Mouse (Mus musculus) B cell, adult (primary cell): ENCODE results near the gene Mpv17l2. TPM values are rescaled to one million over a fixed set of nuclear protein-coding genes. Genes with fewer than 3 reads are reported as not detected.

Experiments used
- total RNA-seq: library from RNA; stranded (reverse); gene quantifications from 4 replicates; pipeline ENCODE4 v1.2.4, GENCODE M21; 2023; ENCODE audit not compliant: inconsistent age

The Mpv17l2 gene
- total RNA-seq: 23.5 to 28.2 TPM (median 25.8 TPM) in 4 replicates

DNA sequence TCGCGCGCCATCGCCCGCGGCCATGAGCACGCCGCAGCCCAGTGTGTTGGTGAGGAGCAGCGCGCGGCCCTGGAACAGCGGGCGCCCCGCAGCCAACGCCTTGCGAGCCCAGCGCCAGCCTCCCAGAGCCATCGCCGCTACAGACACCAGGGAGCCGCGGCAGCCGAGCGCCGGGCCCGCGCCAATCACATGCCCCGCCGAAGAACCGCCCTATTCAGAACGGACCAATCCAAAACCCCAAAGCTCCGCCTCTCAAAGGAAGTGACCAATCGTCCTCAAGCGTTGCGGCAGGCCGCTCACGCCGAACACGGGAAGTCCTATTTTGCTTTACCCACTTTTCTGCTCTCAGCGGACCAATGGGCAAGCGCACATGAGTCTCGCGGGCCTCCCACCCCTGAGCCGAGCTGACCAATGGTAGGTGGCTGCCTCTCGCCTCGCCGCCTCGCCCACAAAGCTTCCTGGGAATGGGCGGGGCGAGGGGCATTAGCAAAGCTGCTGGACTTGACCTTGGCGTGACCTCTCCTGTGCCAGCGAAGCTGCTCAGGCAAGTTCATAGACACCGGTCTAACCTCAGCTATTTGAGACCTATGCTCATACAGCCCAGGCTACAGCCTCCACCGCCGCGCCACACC lies at the start of gene Mpv17l2:
Mpv17l2 (minus strand) TSS at position 172 of the 632 bp plus-strand sequence.

DNA sequence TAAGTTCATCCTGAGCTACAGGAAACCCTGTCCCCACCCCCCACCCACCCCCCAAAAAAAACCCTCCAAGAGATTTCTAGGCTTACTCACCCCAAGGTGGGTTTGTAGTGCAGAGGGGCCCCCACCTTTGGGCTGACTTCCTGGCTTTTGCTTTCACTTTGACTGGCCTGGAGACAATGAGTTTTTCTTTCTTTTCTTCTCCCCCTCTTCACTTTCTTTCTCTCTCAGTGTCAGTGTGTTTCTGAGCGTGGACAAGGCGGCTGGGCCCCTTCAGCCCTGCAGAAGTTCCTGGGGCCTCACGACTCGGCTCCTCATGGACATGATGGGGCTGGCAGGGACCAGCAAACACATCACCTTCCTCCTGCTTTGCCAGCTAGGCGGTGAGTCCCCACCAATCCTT lies 47.5 kb upstream of the Mpv17l2 start, which contains the start of gene Il12rb1:
Il12rb1 (plus strand) TSS at position 211 of the 400 bp plus-strand sequence.

DNA sequence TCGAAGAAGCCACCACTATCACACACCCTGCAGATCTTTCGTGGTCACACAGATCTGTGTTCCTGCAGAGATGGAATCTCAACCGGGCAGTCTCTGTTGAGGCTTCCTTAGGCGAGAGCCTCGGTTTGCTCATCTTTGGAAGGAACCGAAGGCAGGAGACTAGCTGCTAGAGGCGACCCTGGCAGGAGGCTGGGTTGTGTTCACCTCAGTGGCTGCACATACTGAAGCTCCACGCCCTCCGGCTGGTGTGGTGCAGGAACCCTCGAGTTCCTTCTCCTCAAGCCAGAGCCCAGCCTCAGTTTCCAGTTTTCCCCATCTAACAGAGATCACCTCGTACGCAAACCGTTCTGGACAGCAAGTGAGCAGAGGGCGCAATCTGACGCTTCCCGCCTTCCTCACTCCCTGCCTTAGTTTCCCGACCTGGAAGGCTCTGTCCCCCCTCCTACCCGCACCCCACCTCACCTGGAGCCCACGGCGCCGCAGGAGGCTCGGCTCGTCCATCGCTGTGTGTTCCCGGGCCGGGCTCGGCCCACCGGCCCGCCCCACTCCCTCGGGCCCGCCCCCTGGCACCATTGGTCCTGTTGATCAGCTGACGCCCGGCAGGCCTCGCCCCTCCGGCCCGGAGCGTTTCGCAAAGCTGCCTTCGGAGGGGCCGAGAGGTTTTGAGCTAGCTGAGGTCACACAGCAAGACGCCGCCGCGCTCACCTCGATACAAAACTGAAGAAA lies 43.9 kb upstream of the Mpv17l2 start, which contains the start of gene Mast3:
Mast3 (minus strand) TSS at position 574 of the 726 bp plus-strand sequence.

DNA sequence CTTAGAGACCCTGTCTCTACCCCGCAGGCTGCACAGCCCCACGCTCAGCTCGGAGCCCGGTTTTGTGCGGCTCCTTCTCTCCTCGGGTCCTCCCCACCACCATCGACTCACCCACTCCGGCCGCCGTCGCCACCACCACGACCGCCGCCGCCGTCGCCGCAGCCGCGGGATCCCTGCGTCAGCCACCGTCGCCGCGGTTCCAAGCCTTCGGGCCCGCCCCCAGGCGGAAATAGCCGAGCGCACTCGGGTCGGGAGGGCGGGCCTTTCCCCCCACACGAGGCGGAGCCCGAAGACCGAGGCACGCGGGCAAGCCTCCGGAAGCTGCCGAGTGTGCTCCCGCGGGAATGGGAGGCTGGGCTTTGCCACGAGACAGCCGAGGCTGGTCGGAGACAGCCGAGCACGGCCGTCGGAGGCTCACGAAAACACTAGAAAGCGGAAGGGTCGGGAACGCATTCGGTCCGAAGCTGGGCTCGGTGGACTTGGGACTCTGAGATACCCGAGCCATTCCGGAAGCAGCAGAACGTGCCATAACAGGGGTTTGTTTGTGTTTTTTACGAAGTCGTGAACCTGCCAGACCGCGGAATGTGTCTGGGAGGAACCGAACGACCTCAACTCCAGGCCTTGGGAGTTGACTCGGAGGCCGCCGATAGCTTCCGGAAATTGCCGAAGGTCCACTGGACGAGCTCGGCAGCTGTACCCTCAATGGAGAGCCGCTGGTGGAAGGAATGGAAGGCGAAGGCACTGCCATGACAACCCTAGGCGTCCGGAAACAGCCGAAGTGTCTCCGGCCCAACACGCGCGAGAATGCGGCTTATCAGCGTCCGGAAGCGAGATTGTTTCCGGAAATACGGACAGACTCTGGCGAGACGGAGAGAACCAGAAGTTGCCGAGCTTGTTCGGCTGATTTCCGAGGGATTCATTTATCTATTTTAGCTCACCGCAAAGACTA lies 16.0 kb upstream of the Mpv17l2 start, which contains the start of gene Pik3r2:
Pik3r2 (minus strand) TSS at position 218 of the 949 bp plus-strand sequence.

DNA sequence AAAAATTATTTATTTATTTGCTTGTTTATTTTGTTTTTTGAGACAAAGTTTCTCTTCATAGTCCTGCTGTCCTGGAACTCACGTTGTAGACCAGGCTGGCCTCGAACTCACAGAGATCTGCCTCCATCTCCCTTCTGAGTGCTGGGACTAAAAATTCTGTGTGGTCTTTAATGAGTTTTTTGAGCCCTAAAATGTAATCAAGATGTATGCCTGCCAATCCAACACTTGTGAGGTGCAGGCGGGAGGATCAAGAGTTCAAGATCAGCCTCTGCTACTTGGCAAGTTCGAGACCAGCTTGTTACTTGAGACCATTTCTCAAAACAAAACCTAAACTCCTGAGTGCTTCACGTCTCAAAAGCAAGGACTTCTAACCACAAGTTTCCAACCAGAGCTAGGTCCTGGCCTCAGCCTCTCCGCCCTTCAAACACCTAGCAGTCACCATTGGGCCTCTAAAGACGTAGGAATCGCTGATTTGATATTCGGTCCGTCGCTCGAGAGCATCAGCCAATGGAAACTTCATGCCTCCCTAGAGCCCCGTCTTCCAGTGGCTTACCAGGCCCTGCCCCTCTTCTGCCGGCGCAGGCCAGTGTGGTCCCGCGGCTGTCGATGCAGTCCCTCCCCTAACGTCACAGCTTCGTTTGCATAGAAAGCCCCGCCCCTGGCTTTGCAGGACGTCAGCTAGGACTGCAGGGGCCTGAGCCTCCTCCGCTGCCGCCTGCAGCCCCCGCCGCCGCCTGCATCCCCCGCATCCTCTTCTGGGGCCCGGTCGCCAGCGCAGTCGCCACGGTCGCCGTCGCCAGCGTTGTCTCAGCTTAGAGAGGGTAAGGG lies 6.5 kb downstream of the Mpv17l2 start, which contains the start of gene Rab3a:
Rab3a (plus strand) TSS at position 637 of the 828 bp plus-strand sequence.

DNA sequence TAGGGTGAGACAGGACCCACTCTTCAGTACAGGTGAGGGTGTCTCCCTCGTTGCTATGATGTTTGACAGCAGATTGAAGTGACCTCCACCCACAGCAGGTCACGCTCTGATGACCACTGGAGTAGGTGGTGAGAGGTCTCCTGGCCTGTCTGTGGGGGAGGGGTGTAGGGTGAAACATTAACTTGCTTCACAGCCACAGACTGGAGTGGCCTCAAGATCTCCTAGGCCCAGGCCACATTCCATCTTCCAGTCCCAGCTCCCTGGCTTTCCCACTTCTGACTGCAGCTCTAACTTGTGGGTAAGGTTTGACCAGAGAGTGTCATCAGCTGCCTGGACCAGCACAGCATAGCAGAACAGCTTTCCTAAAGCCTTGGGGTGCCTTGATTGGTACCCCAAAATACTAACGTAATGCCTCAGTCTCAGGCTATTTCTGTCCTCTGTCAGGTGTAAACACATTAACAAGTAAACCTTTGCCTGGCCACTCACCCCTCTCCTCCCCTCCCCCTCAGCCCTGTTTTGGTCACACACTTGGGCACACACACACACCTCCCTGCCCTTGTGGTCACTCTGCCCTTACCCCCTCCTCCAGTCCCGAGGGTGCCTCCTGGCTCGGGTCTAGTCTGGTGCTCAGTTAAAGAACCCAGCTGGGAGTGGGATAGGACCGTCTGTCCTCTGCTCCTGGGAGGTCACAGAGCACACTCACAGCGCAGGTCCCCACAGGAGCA lies 37.1 kb downstream of the Mpv17l2 start, which contains the start of gene Pde4c:
Pde4c (plus strand) TSS at position 235 of the 725 bp plus-strand sequence.

DNA sequence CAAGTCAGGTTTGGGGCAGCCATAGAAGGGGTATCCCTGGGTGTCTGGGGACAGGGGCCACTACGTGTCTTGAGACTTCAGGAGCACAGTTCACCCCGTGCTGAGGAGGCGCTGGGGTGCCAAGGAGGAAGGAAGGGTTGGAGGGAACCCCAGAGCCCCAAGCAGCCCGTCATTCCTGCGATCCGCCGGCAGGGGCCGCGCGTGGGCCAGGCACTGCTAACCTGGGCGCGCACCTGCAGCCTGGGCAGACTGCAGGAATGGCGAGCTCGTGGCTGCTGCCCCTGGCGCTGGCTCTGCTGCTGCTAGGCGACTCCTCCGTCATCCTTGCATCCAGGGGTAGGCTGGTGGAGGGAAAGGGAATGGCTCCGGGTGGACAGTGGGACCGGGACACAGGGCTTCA lies 42.4 kb downstream of the Mpv17l2 start, which contains the start of gene Gm3336:
Gm3336 (plus strand) TSS at position 247 of the 400 bp plus-strand sequence.

Other genes with a start within 250 kb of the Mpv17l2 start
- gene Fkbp8, start 233.2 kb downstream of the Mpv17l2 start, total RNA-seq: 246 to 268 TPM (median 258 TPM) in 4 replicates
- gene Kxd1, start 233.0 kb downstream of the Mpv17l2 start, total RNA-seq: 54.8 to 67.2 TPM (median 60.8 TPM) in 4 replicates
- 27.0 to 37.0 TPM (median 32.5 TPM) in 4 replicates for gene Ell, start 221.5 kb downstream of the Mpv17l2 start, total RNA-seq
- 95.3 to 112 TPM (median 100 TPM) in 4 replicates for gene Isyna1, start 166.6 kb downstream of the Mpv17l2 start, total RNA-seq
- 61.1 to 68.9 TPM (median 66.7 TPM) in 4 replicates for gene Ssbp4, start 152.1 kb downstream of the Mpv17l2 start, total RNA-seq
- 4.0 to 6.8 TPM (median 5.4 TPM) in 4 replicates for gene Lrrc25, start 144.8 kb downstream of the Mpv17l2 start, total RNA-seq
- gene Gdf15, start 128.5 kb downstream of the Mpv17l2 start, total RNA-seq: not detected in 4 replicates
- gene Pgpep1, start 100.6 kb downstream of the Mpv17l2 start, total RNA-seq: 7.3 to 13.8 TPM (median 11.9 TPM) in 4 replicates
- gene Lsm4, start 87.7 kb downstream of the Mpv17l2 start, total RNA-seq: 110 to 142 TPM (median 130 TPM) in 4 replicates
- 2,155 to 2,567 TPM (median 2,406 TPM) in 4 replicates for gene Jund, start 62.0 kb downstream of the Mpv17l2 start, total RNA-seq
- 40.3 to 68.5 TPM (median 46.5 TPM) in 4 replicates for gene Iqcn, start 57.5 kb downstream of the Mpv17l2 start, total RNA-seq
- 0.87 to 2.4 TPM in 2 of 4 replicates, not detected in the others for gene Gm3336, start 42.4 kb downstream of the Mpv17l2 start, total RNA-seq
- 2.7 to 6.0 TPM (median 3.9 TPM) in 4 replicates for gene Pde4c, start 37.2 kb downstream of the Mpv17l2 start, total RNA-seq
- 8.1 to 11.7 TPM (median 10.3 TPM) in 4 replicates for gene Rab3a, start 6.3 kb downstream of the Mpv17l2 start, total RNA-seq
- 23.1 to 25.4 TPM (median 24.1 TPM) in 4 replicates for gene Pik3r2, start 15.8 kb upstream of the Mpv17l2 start, total RNA-seq
- gene Mast3, start 44.1 kb upstream of the Mpv17l2 start, total RNA-seq: 195 to 225 TPM (median 218 TPM) in 4 replicates
- gene Il12rb1, start 47.5 kb upstream of the Mpv17l2 start, total RNA-seq: 0.70 to 2.7 TPM (median 1.5 TPM) in 4 replicates
- gene Arrdc2, start 78.8 kb upstream of the Mpv17l2 start, total RNA-seq: 19.3 to 21.0 TPM (median 20.2 TPM) in 4 replicates
- 0.15 to 0.18 TPM in 2 of 4 replicates, not detected in the others for gene Kcnn1, start 102.3 kb upstream of the Mpv17l2 start, total RNA-seq
- gene Ccdc124, start 113.0 kb upstream of the Mpv17l2 start, total RNA-seq: 36.9 to 45.2 TPM (median 43.9 TPM) in 4 replicates
- not detected in 4 replicates for gene Slc5a5, start 131.8 kb upstream of the Mpv17l2 start, total RNA-seq
- 4,077 to 4,166 TPM (median 4,161 TPM) in 4 replicates for gene Rpl18a, start 136.5 kb upstream of the Mpv17l2 start, total RNA-seq
- gene Map1s, start 145.0 kb upstream of the Mpv17l2 start, total RNA-seq: 54.1 to 74.7 TPM (median 67.4 TPM) in 4 replicates